Mouse (Mus musculus) neural tube, embryonic 11.5 days (tissue): ENCODE results near the gene Tmprss7. TPM values are rescaled to one million over a fixed set of nuclear protein-coding genes. Genes with fewer than 3 reads are reported as not detected.

Experiments used
- ATAC-seq: fragments of 200-750 bp; cut with Nextera tagmentation; 2 replicates; pipeline ENCODE4 v1.8.0; 2017; ENCODE audit warnings: moderate number of reproducible peaks, mild to moderate bottlenecking, moderate TSS enrichment, moderate library complexity; ENCODE audit not compliant: insufficient read depth, low FRiP score, low TSS enrichment
- DNase-seq: peaks from one replicate; pipeline ENCODE4 v3.0.0-alpha.2; 2015; ENCODE audit warnings: low spot score
- H3K27ac ChIP-seq: fragments of 300-500 bp; sonication (generic); 2 replicates; pipeline ENCODE4 v1.5.1; 2014; ENCODE audit warnings: low read depth, mild to moderate bottlenecking, low read length
- H3K27me3 ChIP-seq: fragments of 300-500 bp; sonication (generic); 2 replicates; pipeline ENCODE4 v1.6.1; 2014; ENCODE audit warnings: mild to moderate bottlenecking, low read length, mixed read lengths; ENCODE audit not compliant: control insufficient read depth, insufficient read depth
- H3K36me3 ChIP-seq: fragments of 300-500 bp; sonication (generic); 2 replicates; pipeline ENCODE4 v1.6.1; 2014; ENCODE audit warnings: mild to moderate bottlenecking, low read length, moderate library complexity, mixed read lengths; ENCODE audit not compliant: control insufficient read depth, insufficient read depth
- H3K4me1 ChIP-seq: fragments of 300-500 bp; sonication (generic); 2 replicates; pipeline ENCODE4 v1.6.1; 2014; ENCODE audit warnings: low read length, mixed read lengths; ENCODE audit not compliant: control insufficient read depth, insufficient read depth
- H3K4me2 ChIP-seq: fragments of 300-500 bp; sonication (generic); 2 replicates; pipeline ENCODE4 v1.6.1; 2014; ENCODE audit warnings: low read depth, mild to moderate bottlenecking, moderate library complexity
- H3K4me3 ChIP-seq: fragments of 300-500 bp; sonication (generic); 2 replicates; pipeline ENCODE4 v1.5.1; 2014; ENCODE audit warnings: low read depth, low read length
- H3K9ac ChIP-seq: fragments of 300-500 bp; sonication (generic); 2 replicates; pipeline ENCODE4 v1.6.1; 2014; ENCODE audit warnings: mild to moderate bottlenecking, low read length
- H3K9me3 ChIP-seq: fragments of 300-500 bp; sonication (generic); 2 replicates; pipeline ENCODE4 v1.6.1; 2016; ENCODE audit warnings: low read length; ENCODE audit not compliant: control insufficient read depth
- WGBS: fragments of 180-500 bp; shearing (Covaris S2); extraction: QIAGEN DNeasy Blood & Tissue Kit; methylation state at CpG from one replicate; pipeline ENCODE4 v1.1.7; 2014; 5-methylcytosine and 5-hydroxymethylcytosine counted together
- polyA plus RNA-seq: library from polyadenylated mRNA; unstranded; fragments of >200 nt; fragmentation: Nextera tagmentation; extraction: Ambion mirVana; gene quantifications from 2 replicates; pipeline ENCODE4 v1.2.1, GENCODE M21; 2014

Tmprss7 gene
- polyA plus RNA-seq, 1 experiment from 2014 or later = 0.41 TPM

GRCm38 (mm10) chr16:45651497-45651896 is 42.0 kb downstream of the Tmprss7 start:
- no peak overlapping the region for H3K27ac ChIP-seq
- peaks cover 4% of the 10 kb centered on the region; the same call in 1 of the 2 replicates for H3K4me1 ChIP-seq
- H3K4me2 ChIP-seq = no peak overlapping the region
- no peaks in the 10 kb centered on the region for H3K36me3 ChIP-seq
- H3K4me3 ChIP-seq = no peak overlapping the region
- peaks cover 4% of the 10 kb centered on the region; the same call in 1 of the 2 replicates for H3K27me3 ChIP-seq
- DNase-seq (no peak), ATAC-seq (no peak)
- WGBS = 71% methylated on average over 2 of the region's 2 CpGs
- no peak overlapping the region for H3K9ac ChIP-seq
- H3K9me3 ChIP-seq = no peaks in the 10 kb centered on the region

GRCm38 (mm10) chr16:45644380-45644779 is 49.1 kb downstream of the Tmprss7 start:
- no peak overlapping the region for H3K4me3 ChIP-seq
- no peak for ATAC-seq
- H3K9me3 ChIP-seq = no peaks in the 10 kb centered on the region
- WGBS = 70% methylated on average over 6 of the region's 6 CpGs
- H3K27ac ChIP-seq = no peak overlapping the region
- no peaks in the 10 kb centered on the region for H3K36me3 ChIP-seq
- no peak overlapping the region for H3K9ac ChIP-seq
- no peaks in the 10 kb centered on the region for H3K4me1 ChIP-seq
- DNase-seq = no peak
- no peaks in the 10 kb centered on the region for H3K27me3 ChIP-seq
- H3K4me2 ChIP-seq = no peak overlapping the region

- no peak for ATAC-seq
- WGBS = 90% methylated on average over 3 of the region's 3 CpGs
Observed at GRCm38 (mm10) chr16:45643944-45644343, 49.5 kb downstream of the Tmprss7 start.

DNA sequence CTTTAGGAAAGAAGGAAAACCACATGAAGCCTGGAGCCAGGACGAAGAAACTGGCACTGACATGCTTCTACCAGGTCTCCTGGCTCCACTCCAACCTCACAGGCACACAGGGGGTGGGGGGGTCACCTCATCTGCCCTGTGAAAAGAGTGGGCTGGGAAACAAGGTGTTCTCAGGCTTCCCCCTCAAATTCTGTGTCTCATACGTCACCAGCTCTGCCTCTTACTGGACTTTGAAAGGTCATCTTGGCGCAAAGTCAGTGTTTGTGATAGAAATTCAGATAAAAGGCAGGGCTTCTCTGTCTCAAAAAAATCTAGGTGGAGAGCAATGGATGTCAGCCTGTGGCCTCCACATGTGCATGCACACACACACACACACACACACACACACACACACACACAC is 52.2 kb downstream of the Tmprss7 start:
- no peaks in the 10 kb centered on the region for H3K36me3 ChIP-seq
- no peaks in the 10 kb centered on the region for H3K9me3 ChIP-seq
- no peak overlapping the region for H3K4me2 ChIP-seq
- H3K9ac ChIP-seq = no peak overlapping the region
- H3K27ac ChIP-seq = no peak overlapping the region
- no peaks in the 10 kb centered on the region for H3K27me3 ChIP-seq
- no peak for DNase-seq
- ATAC-seq = no peak
- no peak overlapping the region for H3K4me3 ChIP-seq
- WGBS = 82% methylated on average over 3 of the region's 3 CpGs
- H3K4me1 ChIP-seq = no peaks in the 10 kb centered on the region

More at GRCm38 (mm10) chr16:45643944-45644343, 49.5 kb downstream of the Tmprss7 start:
- no peak overlapping the region for H3K9ac ChIP-seq
- H3K27me3 ChIP-seq = no peaks in the 10 kb centered on the region
- H3K36me3 ChIP-seq = no peaks in the 10 kb centered on the region
- H3K9me3 ChIP-seq = no peaks in the 10 kb centered on the region
- H3K4me2 ChIP-seq = no peak overlapping the region
- H3K27ac ChIP-seq = no peak overlapping the region
- H3K4me1 ChIP-seq = no peaks in the 10 kb centered on the region
- no peak for DNase-seq
- H3K4me3 ChIP-seq = no peak overlapping the region

GRCm38 (mm10) chr16:45640070-45640762 is 53.2 kb downstream of the Tmprss7 start:
- Histone ChIP-seq H3K4me2 (no peak overlapping the region), H3K9me3 (no peaks in the 10 kb centered on the region), H3K27me3 (no peaks in the 10 kb centered on the region), H3K4me3 (no peak overlapping the region), H3K4me1 (no peaks in the 10 kb centered on the region), H3K9ac (no peak overlapping the region), H3K27ac (no peak overlapping the region), H3K36me3 (no peaks in the 10 kb centered on the region)
- no peak for DNase-seq
- 84% methylated on average over 10 of the region's 10 CpGs for WGBS
- ATAC-seq = no peak

DNA sequence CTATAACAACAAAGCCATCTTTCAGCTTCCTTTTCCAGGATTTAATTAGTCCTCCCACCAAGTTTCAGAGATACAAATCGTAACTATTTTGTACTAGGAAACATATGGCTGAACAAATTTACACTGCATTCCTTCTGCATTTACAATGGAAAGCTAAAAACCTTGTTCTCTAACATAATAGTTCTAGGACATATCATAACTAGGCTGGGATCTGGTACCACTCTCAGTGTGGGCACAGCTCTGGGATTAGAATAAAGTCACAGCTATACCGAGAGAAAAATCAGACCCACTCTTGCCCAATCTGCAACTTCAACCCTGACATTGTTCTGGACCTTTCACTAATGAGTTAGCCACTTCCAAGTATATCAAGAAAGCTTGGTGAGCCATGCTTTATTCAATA is 57.6 kb downstream of the Tmprss7 start:
- no peak overlapping the region for H3K9ac ChIP-seq
- no peaks in the 10 kb centered on the region for H3K9me3 ChIP-seq
- DNase-seq (no peak), ATAC-seq (no peak)
- no peak overlapping the region for H3K4me2 ChIP-seq
- H3K4me3 ChIP-seq = no peak overlapping the region
- H3K27ac ChIP-seq = no peak overlapping the region
- WGBS = 92% methylated on average over 2 of the region's 2 CpGs
- no peaks in the 10 kb centered on the region for H3K4me1 ChIP-seq
- no peaks in the 10 kb centered on the region for H3K36me3 ChIP-seq
- no peaks in the 10 kb centered on the region for H3K27me3 ChIP-seq

DNA sequence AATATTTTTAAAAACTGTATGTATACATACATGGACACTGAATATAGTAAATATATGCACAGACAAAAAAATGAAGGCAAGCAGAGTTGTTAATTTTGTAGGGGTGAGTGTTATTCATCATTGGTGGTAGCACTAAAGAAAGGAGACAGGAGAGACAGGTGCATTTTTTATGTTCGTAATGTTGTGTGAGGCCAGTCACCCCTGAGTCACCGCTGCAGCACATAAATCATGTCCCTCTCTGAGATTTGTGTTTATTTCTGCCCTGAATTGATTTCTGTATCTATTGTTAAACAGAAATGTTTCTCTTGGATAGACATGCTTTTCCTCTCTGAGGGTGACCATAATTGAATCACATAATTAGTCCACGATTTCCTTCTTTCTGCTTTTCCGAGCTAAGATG is 61.0 kb downstream of the Tmprss7 start:
- DNase-seq = no peak
- WGBS = 82% methylated on average over 4 of the region's 4 CpGs
- no peaks in the 10 kb centered on the region for H3K9me3 ChIP-seq
- no peaks in the 10 kb centered on the region for H3K4me1 ChIP-seq
- no peak overlapping the region for H3K9ac ChIP-seq
- ATAC-seq = no peak
- H3K4me3 ChIP-seq = no peak overlapping the region
- no peak overlapping the region for H3K4me2 ChIP-seq
- H3K27ac ChIP-seq = no peak overlapping the region
- H3K36me3 ChIP-seq = no peaks in the 10 kb centered on the region
- H3K27me3 ChIP-seq = no peaks in the 10 kb centered on the region

DNA sequence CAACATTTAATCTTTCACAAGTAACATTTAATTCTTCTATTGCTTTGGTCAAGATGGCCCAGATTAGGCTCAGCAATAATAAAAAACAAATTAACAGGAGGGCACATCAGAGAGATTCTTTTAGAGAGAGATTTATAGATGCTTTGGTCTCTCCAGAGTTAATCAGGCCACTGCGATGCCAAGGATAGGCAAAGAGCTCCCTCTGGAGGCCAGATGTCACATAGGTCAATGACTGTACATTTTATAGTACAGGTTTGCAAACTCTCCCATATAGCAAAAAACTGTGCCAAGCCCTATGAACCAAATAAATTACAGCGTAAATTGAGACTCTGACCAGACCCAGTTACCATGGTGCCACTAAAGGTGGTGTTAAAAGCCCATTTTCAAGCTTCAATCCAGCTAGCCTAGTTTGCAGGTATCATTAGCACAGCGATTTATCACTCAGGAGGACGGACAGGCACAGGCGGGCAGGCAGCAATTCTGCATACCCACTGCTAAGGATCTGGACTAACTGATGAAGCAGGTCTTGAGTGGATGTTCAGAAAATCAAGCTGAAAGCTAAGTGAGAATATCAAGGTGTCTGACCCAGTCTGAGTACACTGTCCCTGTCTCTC is 63.0 kb downstream of the Tmprss7 start:
- Histone ChIP-seq H3K9me3 (no peaks in the 10 kb centered on the region), H3K9ac (no peak overlapping the region), H3K4me3 (no peak overlapping the region), H3K4me2 (no peak overlapping the region), H3K27ac (no peak overlapping the region), H3K4me1 (no peaks in the 10 kb centered on the region), H3K36me3 (no peaks in the 10 kb centered on the region), H3K27me3 (no peaks in the 10 kb centered on the region)
- 56% methylated on average over 5 of the region's 5 CpGs for WGBS
- peak; percentile 49; the same call in 1 of the 2 replicates for ATAC-seq
- DNase-seq = peak; percentile 62

GRCm38 (mm10) chr16:45629497-45630105 is 63.9 kb downstream of the Tmprss7 start:
- no peaks in the 10 kb centered on the region for H3K27me3 ChIP-seq
- WGBS = 83% methylated on average over 8 of the region's 8 CpGs
- no peak overlapping the region for H3K4me3 ChIP-seq
- H3K4me1 ChIP-seq = no peaks in the 10 kb centered on the region
- H3K9ac ChIP-seq = no peak overlapping the region
- DNase-seq (no peak), ATAC-seq (no peak)
- H3K4me2 ChIP-seq = no peak overlapping the region
- no peaks in the 10 kb centered on the region for H3K9me3 ChIP-seq
- no peaks in the 10 kb centered on the region for H3K36me3 ChIP-seq
- no peak overlapping the region for H3K27ac ChIP-seq
